Comparison of ENCODE assay signal across 10 mouse cellular contexts in the genomic region with DNA sequence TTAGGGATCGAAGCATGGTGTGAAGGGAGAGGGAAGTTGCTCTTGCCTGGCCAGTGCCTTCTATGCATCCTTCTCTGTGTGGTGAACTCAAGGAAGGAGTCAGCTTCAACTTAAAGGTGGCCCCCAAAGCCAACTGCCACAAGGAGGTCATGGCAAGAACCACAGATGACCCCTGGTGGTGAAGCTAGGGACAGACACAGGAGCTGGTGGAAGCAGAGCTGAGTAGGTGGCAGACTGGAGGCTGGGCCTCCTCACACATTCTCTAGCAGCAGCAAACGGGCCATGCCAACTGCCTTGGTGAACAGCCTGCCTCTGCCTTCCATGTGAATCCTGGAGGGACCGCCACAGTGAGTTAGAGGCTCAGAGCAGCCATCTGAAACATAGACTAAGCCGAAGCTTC. TPM values are rescaled to one million over a fixed set of nuclear protein-coding genes. Genes with fewer than 3 reads are reported as not detected.
A peak's percentile ranks its signal among the peaks of the same experiment; 100 is the strongest.
DNase-seq lines count a peak whose midpoint lies in the region; ATAC-seq and TF ChIP-seq lines count a peak whose summit lies in the region.
"Had no signal": no experiment of that assay in that cellular context is flagged by ENCODE, and none has a peak within 500 bp of the region (broad histone marks: within the 10 kb centered on the region; RNA-seq: fewer than 3 reads in every experiment).

No protein-coding gene starts in this region.

- no peaks in the 10 kb centered on the region for H3K27me3 ChIP-seq in forebrain, embryonic 10.5 days (ENCODE audit: poor library complexity, severe bottlenecking)
- no peaks in the 10 kb centered on the region for H3K27me3 ChIP-seq in forebrain, embryonic 13.5 days
- no peaks in the 10 kb centered on the region for H3K27me3 ChIP-seq in Patski
- H3K27me3 ChIP-seq in splenic B cell, adult 2 months (ENCODE audit: control insufficient read depth, insufficient read depth, low read length, poor library complexity, severe bottlenecking), result no peaks in the 10 kb centered on the region
- H3K27me3 ChIP-seq: limb, embryonic 15.5 days had no signal

- peaks cover 4% of the 10 kb centered on the region for H3K9me3 ChIP-seq in forebrain, embryonic 10.5 days
- H3K9me3 ChIP-seq in forebrain, embryonic 13.5 days (replicated peaks), result no peaks in the 10 kb centered on the region
- H3K9me3 ChIP-seq: limb, embryonic 15.5 days had no signal

- H3K4me2 ChIP-seq in forebrain, embryonic 13.5 days, result no peak overlapping the region
- H3K4me2 ChIP-seq: limb, embryonic 15.5 days had no signal

- no peak overlapping the region for H3K27ac ChIP-seq in forebrain, embryonic 10.5 days
- no peak overlapping the region for H3K27ac ChIP-seq in forebrain, embryonic 13.5 days
- H3K27ac ChIP-seq: limb, embryonic 15.5 days had no signal

- DNase-seq in forebrain, embryonic 10.5 days (ENCODE audit: extremely low spot score, low spot score), result peak; percentile 38
- DNase-seq in Patski (ENCODE audit: low read depth, low spot score), result no peak
- DNase-seq in cerebellum, postnatal 4 days (ENCODE audit: low spot score in 2 of 2), result peak; percentile 39 to 59
- DNase-seq in heart, postnatal 10 days, result peak; percentile 70 to 80
- DNase-seq in layer of hippocampus, adult 9-11 months, result peak; percentile 71
- peak; percentile 72 for DNase-seq in splenic B cell, adult 2 months (ENCODE audit: low read depth, low spot score)

- in situ Hi-C loops in Patski (cut with MboI; ENCODE audit: low pct_unique_long_range_greater_than_20kb), result no loop called here

- intact Hi-C loops in heart, postnatal 10 days (cut with DNase I), result loop anchor here (1.0 kb wide), 1 partner anchor 112 kb away; no protein-coding TSS in a partner anchor

- WGBS in forebrain, embryonic 10.5 days, result 67% methylated on average over 4 of the region's 4 CpGs
- WGBS in forebrain, embryonic 13.5 days, result 74% methylated on average over 4 of the region's 4 CpGs

- ATAC-seq in forebrain, embryonic 13.5 days, result no peak
- no peak for ATAC-seq in Patski
- ATAC-seq in megakaryocyte progenitor cell, adult 5-6 weeks (replicated peaks; ENCODE audit: poor library complexity), result peak; percentile 70

- CTCF ChIA-PET in Patski (lab: Charles Lee), result interaction anchor here (1.1 to 2.3 kb wide), 16 partner anchors 9 to 116 kb away, joined by 3 to 8 read pairs (median 4); no protein-coding TSS in a partner anchor

- POLR2A ChIA-PET in Patski (lab: Charles Lee), result interaction anchor here (1.3 to 1.5 kb wide), 2 partner anchors 18 to 24 kb away, joined by 3 to 5 read pairs; no protein-coding TSS in a partner anchor

- H3K4me1 ChIP-seq in forebrain, embryonic 10.5 days, result peaks cover 13% of the 10 kb centered on the region
- H3K4me1 ChIP-seq in forebrain, embryonic 13.5 days, result no peaks in the 10 kb centered on the region

- no peaks in the 10 kb centered on the region for H3K36me3 ChIP-seq in forebrain, embryonic 10.5 days (replicated peaks)
- no peaks in the 10 kb centered on the region for H3K36me3 ChIP-seq in forebrain, embryonic 13.5 days (ENCODE audit: poor library complexity, severe bottlenecking)
- peaks cover under 1% of the 10 kb centered on the region for H3K36me3 ChIP-seq in splenic B cell, adult 2 months (ENCODE audit: control insufficient read depth, insufficient read depth, low read length, poor library complexity, severe bottlenecking)
- H3K36me3 ChIP-seq: G1E had no signal

- TF ChIP-seq CTCF in Patski (IDR thresholded peaks at IDR 0.05), result peak; percentile 88

- no peak overlapping the region for H3K4me3 ChIP-seq in forebrain, embryonic 10.5 days
- H3K4me3 ChIP-seq in forebrain, embryonic 13.5 days, result no peak overlapping the region
- H3K4me3 ChIP-seq: limb, embryonic 15.5 days had no signal

- H3K9ac ChIP-seq in forebrain, embryonic 13.5 days, result no peak overlapping the region
- H3K9ac ChIP-seq: limb, embryonic 15.5 days had no signal

RNA-seq across cellular contexts. Expression of a gene that starts 23.6 kb away (rescaled TPM):
- polyA plus RNA-seq in forebrain, embryonic 10.5 days (2016; fragmentation: Nextera tagmentation; extraction: Ambion mirVana), result 1.2 and 1.5 TPM in 2 replicates
- 2.7 and 2.8 TPM in 2 replicates for polyA plus RNA-seq in forebrain, embryonic 13.5 days (2015; fragmentation: Nextera tagmentation; extraction: Ambion mirVana)
- polyA plus RNA-seq in Patski (2021), result 132 TPM
- total RNA-seq in heart, postnatal 10 days (2021), result 10 to 100 TPM; 11.0 to 13.4 TPM
- total RNA-seq in megakaryocyte progenitor cell, adult 5-6 weeks (2015), result 0.07 TPM in 1 of 2 replicates, not detected in the other
- total RNA-seq in megakaryocyte progenitor cell, adult 5-6 weeks (2017), result not detected in 2 replicates
- polyA plus RNA-seq: G1E had no signal

Comparison
In these comparisons a context has a peak if more than half of its experiments do, and no peak if none do; other contexts are left out.
1. RNA of a gene that starts 23.6 kb away (polyA plus RNA-seq): 132 TPM in Patski (single experiment); 2.7 to 2.8 TPM in forebrain, embryonic 13.5 days and 1.2 to 1.5 TPM in forebrain, embryonic 10.5 days; every median in the first group is over 10 times any median in the second.